Mouse (Mus musculus): ENCODE results near the gene Cntrob. TPM values are rescaled to one million over a fixed set of nuclear protein-coding genes. Genes with fewer than 3 reads are reported as not detected.

Cntrob gene
- 18.6 and 19.5 TPM in 2 replicates for polyA plus RNA-seq (2015; fragmentation: Nextera tagmentation; extraction: Ambion mirVana)

DNA sequence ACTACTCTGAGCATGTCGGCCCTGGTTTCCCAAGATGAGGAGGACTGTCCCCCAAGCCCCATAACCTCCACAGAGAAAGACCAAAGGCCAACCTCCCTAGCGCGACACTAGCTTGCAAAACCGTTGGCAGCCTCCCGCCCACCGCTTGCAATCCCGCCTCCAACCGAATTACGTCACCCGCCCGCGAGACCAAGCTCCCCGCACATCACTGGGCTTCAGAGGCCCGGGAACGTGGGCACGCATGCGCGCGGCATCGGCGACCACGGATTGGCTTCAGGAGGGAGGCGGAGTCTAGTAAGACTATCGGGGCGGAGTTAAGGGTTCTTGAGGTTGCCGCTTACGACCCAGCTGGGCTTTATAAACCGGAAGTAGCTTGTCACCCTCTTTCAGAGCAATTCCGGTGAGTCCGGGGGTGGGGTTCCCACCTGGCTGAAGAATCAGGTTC, at the start of gene Cntrob, which contains the start of gene Trappc1:
Gene Cntrob (minus strand): TSS at position 109 of the 445 bp plus-strand sequence.
Gene Trappc1 (plus strand): TSS at position 314 of the 445 bp plus-strand sequence.
- H3K4me2 ChIP-seq: peak within 1 kb of the TSS; percentile 71
- ATAC-seq (ENCODE audit: insufficient read depth, low FRiP score, low read depth): peak; percentile 93
- H3K4me1 ChIP-seq: peaks cover 35% of the 10 kb centered on the region
- under 1% methylated on average over 30 of the region's 30 CpGs for WGBS
- H3K27me3 ChIP-seq (replicated peaks): 0 out of 2 replicates have a peak, but pooled peaks cover 3% of the 10 kb centered on the region
- peak within 1 kb of the TSS; percentile 63 for H3K4me3 ChIP-seq (replicated peaks)
- H3K9me3 ChIP-seq: no peaks in the 10 kb centered on the region
- H3K36me3 ChIP-seq: peaks cover 16% of the 10 kb centered on the region; the same call in 1 of the 2 replicates
- H3K9ac ChIP-seq: peak within 1 kb of the TSS; percentile 71; the same call in 1 of the 2 replicates
- peak within 1 kb of the TSS; percentile 81 for H3K27ac ChIP-seq

DNA sequence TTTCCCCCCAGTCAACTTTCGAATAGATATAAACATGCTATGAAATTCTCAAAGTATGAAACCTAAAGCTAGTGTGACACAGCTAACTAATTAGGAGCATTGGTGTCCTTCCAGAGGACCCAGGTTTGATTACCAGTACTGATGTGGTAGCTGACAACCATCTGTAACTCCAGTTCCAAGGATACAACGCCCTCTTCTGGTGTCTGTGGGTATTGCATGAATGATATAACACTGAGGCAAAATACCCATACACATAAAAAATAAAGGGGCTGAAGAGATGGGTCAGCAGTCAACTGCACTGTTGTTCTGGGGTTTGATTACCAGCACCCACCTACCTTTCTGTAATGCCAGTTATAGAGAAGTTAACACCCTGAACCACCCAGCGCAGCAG, 49.2 kb upstream of the Cntrob start:
- WGBS: 51% methylated on average over 3 of the region's 3 CpGs
- peak overlapping the region; percentile 86; the same call in 1 of the 2 replicates for H3K27ac ChIP-seq
- H3K4me2 ChIP-seq: no peak overlapping the region

DNA sequence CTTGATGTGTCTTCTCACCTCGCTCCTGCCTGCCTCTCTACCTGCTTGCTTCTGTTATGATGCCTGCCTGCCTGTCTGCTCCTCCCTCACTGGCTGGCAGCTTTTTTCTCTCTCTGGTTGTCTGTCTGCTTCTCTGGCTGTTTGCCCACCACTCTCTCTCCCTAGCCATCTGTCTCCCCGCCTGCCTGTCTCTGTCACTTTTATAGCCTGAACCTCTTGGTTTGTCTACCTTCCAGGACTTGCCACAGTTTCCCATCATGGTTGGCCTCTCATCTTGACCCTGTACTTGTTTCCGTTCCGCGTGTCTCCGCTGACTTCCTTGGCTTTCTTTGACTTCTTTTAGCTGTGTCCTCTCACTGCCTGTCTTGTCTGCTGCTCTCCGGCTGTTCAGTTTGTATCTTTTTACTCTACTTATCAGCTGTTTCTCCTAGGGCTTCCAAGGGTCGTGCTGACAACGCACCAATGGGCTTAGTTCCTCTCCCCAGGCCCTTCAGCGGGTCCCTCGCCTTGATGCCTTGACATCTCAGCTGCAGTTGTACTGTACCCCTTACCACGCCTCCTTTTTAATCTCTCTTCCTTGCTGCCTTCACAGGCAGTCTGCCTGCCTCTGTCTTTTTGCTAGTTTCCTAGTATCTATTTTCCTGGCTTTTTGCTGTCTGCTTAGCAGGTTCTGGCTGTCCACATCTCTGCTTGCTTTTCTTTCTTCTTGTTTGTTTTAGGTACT, 48.6 kb upstream of the Cntrob start:
- 34% methylated on average over 12 of the region's 12 CpGs for WGBS
- Histone ChIP-seq H3K27me3 (replicated peaks) (no peaks in the 10 kb centered on the region), H3K4me3 (replicated peaks) (0 out of 2 replicates have a peak overlapping the region, but pooled peaks have one; percentile 6), H3K4me2 (peak overlapping the region; percentile 21), H3K27ac (peak overlapping the region; percentile 86), H3K9ac (no peak overlapping the region), H3K4me1 (peaks cover 29% of the 10 kb centered on the region), H3K9me3 (no peaks in the 10 kb centered on the region), H3K36me3 (peaks cover 10% of the 10 kb centered on the region; the same call in 1 of the 2 replicates)
- ATAC-seq (ENCODE audit: insufficient read depth, low FRiP score, low read depth): no peak

More for the DNA sequence above, 49.2 kb upstream of the Cntrob start:
- H3K4me3 ChIP-seq (replicated peaks): no peak overlapping the region
- H3K27me3 ChIP-seq (replicated peaks): no peaks in the 10 kb centered on the region
- ATAC-seq (ENCODE audit: insufficient read depth, low FRiP score, low read depth): no peak
- H3K36me3 ChIP-seq: peaks cover 10% of the 10 kb centered on the region; the same call in 1 of the 2 replicates
- H3K4me1 ChIP-seq: peaks cover 24% of the 10 kb centered on the region
- H3K9me3 ChIP-seq: no peaks in the 10 kb centered on the region
- no peak overlapping the region for H3K9ac ChIP-seq

DNA sequence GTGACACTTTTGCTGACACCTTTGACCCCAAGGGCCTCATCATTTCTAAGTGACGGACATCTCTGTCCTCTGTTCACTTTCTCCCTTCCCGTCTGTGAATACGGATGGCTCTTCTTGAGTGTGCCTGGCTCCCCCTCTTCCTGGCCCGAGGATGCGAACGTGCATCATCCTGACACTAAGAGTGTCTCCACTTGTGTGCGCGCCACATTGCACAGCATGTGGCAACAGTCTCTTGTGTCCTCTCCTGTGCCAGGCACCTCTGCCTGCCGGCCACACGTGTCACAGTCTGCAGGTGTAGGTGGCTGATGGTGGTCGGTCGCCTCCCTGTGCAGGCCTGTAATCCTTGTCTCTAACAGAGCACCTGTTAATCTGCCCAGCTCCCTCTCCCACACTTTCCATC, 48.0 kb upstream of the Cntrob start:
- Histone ChIP-seq H3K36me3 (peaks cover 10% of the 10 kb centered on the region; the same call in 1 of the 2 replicates), H3K4me3 (replicated peaks) (0 out of 2 replicates have a peak overlapping the region, but pooled peaks have one; percentile 6), H3K4me2 (peak overlapping the region; percentile 20; the same call in 1 of the 2 replicates), H3K9ac (no peak overlapping the region), H3K4me1 (peaks cover 30% of the 10 kb centered on the region), H3K27ac (peak overlapping the region; percentile 86), H3K9me3 (no peaks in the 10 kb centered on the region), H3K27me3 (replicated peaks) (no peaks in the 10 kb centered on the region)
- WGBS: 49% methylated on average over 12 of the region's 12 CpGs
- ATAC-seq (ENCODE audit: insufficient read depth, low FRiP score, low read depth): no peak

DNA sequence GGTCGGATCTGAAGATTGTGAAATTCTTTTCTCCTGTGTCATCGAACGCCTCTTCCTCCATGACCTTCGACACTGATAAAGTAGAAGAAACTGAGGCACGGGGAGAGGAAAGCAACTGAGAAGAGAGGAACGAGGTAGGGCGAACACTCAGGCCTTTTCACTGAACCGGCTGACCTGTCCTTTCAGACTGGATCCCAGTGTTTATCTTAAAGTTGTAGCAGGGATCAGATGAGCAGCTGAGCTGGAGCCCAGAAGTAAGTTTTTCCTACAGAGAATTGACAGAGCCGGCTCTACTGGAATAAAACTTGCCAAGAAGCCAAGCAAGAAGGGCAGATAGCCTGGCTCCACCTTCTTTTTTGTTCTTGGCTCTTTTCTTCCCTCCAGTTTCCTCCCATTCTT, 47.2 kb upstream of the Cntrob start:
- no peaks in the 10 kb centered on the region for H3K27me3 ChIP-seq (replicated peaks)
- H3K27ac ChIP-seq: peak overlapping the region; percentile 86
- no peak overlapping the region for H3K4me3 ChIP-seq (replicated peaks)
- H3K36me3 ChIP-seq: peaks cover 10% of the 10 kb centered on the region; the same call in 1 of the 2 replicates
- no peaks in the 10 kb centered on the region for H3K9me3 ChIP-seq
- no peak for ATAC-seq (ENCODE audit: insufficient read depth, low FRiP score, low read depth)
- WGBS: 15% methylated on average over 9 of the region's 9 CpGs
- no peak overlapping the region for H3K9ac ChIP-seq
- peak overlapping the region; percentile 20 for H3K4me2 ChIP-seq
- H3K4me1 ChIP-seq: peaks cover 32% of the 10 kb centered on the region

DNA sequence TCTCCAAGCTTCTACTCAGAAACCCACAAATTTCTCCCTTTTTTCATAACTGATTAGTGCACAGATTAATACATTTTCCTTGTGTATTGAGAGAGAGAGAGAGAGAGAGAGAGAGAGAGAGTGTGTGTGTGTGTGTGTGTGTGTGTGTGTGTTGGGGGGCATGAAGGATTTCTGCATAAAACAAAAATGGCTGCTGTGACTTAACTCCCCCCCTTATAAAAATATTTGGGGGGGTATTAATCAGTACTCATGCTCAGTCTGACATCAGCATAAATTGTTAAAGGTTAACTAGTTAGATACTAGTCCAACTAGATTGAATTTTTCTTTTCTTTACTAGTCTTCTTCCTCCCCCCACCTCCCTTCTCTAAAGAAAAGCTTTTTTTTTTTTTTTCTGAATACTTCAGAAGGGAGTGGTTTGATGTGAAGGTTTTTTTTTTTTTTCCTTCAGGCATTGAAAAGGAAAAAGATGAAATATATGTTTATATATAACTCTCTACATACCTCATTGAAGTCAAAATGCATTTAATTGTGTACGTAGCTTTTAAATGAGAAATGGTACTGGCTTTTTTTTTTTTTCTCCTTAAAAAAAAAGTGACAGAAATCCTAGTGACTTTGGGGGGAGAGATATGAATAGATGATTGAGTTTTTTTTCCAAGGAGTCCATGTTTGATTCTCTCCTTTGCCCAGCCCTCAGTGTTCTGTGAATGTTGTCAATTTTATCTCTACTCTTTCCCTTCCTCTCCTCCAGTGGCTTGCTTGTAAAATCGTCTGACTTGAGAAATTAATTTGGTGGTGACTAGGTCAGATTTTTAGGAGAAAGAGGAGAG, 46.6 kb upstream of the Cntrob start:
- no peaks in the 10 kb centered on the region for H3K9me3 ChIP-seq
- ATAC-seq (ENCODE audit: insufficient read depth, low FRiP score, low read depth): no peak
- H3K27me3 ChIP-seq (replicated peaks): no peaks in the 10 kb centered on the region
- H3K4me1 ChIP-seq: peaks cover 38% of the 10 kb centered on the region
- H3K4me2 ChIP-seq: peak overlapping the region; percentile 91
- H3K9ac ChIP-seq: no peak overlapping the region
- H3K4me3 ChIP-seq (replicated peaks): peak overlapping the region; percentile 85
- WGBS: 15% methylated on average over 2 of the region's 2 CpGs
- peaks cover 10% of the 10 kb centered on the region; the same call in 1 of the 2 replicates for H3K36me3 ChIP-seq
- H3K27ac ChIP-seq: peak overlapping the region; percentile 99

DNA sequence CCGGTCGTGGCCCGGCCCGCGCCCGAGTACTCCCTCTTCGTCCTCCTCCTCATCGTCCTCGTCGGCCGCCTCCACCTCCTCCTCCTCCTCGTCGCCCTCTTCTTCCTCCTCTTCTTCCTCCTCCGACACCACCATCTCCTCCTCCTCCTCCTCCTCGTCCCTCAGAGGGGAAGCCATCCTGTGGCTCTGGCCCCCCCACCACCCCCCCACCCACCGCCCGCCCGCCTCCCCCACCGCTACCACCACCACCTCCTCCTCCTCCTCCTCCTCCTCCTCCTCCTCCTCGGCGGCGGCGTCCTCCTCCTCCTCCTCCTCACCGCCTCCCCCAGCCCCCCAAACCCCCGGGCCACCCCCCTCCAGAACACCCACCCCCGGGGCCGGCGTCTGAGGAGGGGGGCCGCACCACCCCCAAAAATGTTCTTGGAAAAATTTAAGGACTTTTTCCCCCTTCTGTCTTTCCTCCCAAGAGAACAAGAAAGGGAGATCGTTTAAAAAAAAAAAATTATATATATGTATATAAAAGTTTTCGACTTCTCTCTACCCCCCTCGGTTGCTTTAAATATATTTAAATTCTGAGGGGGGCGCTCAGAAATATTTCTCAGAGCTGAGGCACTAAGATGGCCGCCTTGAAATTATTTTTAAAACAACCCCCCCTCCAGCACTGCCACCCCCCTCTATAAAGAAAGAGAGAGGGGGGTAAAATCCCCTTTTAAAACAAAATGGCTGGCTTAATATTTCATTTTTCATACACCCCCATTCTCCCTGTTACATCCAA, 45.8 kb upstream of the Cntrob start, which contains the start of gene Chd3:
Gene Chd3 (minus strand): TSS at position 192 of the 775 bp plus-strand sequence.
- Histone ChIP-seq H3K4me3 (replicated peaks) (peak within 1 kb of the TSS; percentile 85), H3K27me3 (replicated peaks) (no peaks in the 10 kb centered on the region), H3K4me2 (peak within 1 kb of the TSS; percentile 91), H3K36me3 (peaks cover 10% of the 10 kb centered on the region; the same call in 1 of the 2 replicates), H3K4me1 (peaks cover 46% of the 10 kb centered on the region), H3K9me3 (no peaks in the 10 kb centered on the region), H3K27ac (peak within 1 kb of the TSS; percentile 99), H3K9ac (peak within 1 kb of the TSS; percentile 99)
- no peak for ATAC-seq (ENCODE audit: insufficient read depth, low FRiP score, low read depth)
- WGBS: 1% methylated on average over 19 of the region's 34 CpGs

DNA sequence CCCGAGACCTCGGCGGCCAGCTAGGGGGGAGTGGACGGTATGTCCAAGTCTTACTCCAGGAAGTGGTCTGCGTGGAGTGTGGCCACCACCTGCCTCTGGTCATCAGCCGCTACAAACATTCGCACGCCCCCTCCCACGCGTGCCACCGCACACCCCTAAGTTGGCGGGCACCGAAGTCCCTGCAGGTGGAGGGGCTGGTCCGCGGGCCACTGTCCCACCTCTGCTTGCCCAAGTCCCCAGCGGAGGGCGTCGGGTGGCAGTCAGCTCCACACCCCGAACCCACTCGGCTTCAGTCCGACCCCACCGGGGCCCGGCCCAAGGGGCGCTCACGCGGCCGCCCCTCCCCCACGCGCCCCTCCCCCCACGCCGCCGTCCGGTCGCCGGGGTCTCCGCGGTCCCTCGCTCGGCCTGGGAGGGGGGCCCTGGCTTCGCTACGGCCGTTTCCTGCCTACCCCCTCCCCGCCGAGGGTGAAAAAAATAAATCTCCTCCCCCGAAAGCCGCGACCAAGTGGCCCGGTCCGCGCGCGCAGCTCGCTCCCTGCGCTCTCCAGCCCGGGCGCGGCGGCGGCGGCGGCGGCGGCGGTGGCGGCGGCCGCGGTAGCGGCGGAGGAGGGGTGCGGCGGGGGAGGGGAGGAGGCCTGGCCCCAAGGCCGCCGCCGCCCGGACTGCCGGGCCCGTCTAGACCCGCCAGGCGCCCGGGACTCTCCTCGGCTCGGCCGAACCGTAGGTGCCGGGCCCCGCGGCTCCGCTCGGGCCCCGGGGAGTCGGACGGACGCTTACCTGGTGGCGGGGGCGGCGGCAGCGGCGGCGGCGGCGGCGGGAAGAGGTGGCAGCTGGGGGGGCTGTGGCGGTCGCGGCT, 45.0 kb upstream of the Cntrob start:
- Histone ChIP-seq H3K36me3 (peaks cover 5% of the 10 kb centered on the region; the same call in 1 of the 2 replicates), H3K27me3 (replicated peaks) (no peaks in the 10 kb centered on the region), H3K4me2 (peak overlapping the region; percentile 91), H3K9ac (peak overlapping the region; percentile 99), H3K9me3 (no peaks in the 10 kb centered on the region), H3K4me1 (peaks cover 50% of the 10 kb centered on the region), H3K4me3 (replicated peaks) (peak overlapping the region; percentile 85), H3K27ac (peak overlapping the region; percentile 99)
- 0 out of 2 replicates have a peak, but pooled peaks have one; percentile 0 for ATAC-seq (ENCODE audit: insufficient read depth, low FRiP score, low read depth)
- WGBS: under 1% methylated on average over 70 of the region's 106 CpGs

DNA sequence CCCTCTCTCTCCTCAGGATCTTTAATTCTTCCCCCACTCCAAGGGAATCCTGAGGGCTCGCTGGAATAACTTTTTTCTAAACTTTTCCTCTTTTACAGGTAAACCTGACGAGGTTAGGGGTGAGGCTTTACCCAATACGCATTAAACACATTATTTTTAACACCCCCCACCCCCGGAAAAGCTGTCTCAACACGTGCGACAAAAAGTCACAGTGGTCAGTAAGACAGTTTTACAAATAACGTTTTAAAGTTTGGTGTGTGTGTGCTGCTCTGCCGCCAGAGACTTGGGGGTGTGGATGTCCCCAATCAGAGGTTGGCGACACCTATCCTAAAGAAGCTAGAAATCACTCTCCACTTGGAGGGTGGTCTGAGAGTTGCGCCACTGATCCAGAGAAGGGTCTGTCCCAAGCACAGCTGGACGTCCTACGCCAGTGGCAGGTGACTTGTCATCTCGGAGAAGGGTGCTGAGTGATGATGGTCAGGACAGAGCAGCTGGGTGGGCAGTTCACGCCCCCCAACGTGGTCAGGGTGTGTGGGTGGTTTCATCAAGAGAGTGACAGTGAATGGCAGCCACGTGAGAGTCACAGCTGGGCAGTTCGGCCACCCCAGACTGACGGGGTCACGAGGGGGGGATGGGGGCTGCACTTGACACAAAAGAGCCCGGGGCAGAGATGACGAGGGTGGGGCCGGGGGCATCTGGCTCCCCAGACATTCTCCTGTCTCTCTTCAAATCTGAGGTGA, 44.2 kb upstream of the Cntrob start:
- Histone ChIP-seq H3K9me3 (no peaks in the 10 kb centered on the region), H3K4me3 (replicated peaks) (peak overlapping the region; percentile 85), H3K4me1 (peaks cover 47% of the 10 kb centered on the region), H3K36me3 (peaks cover 8% of the 10 kb centered on the region; the same call in 1 of the 2 replicates), H3K27ac (peak overlapping the region; percentile 99), H3K9ac (peak overlapping the region; percentile 99), H3K27me3 (replicated peaks) (no peaks in the 10 kb centered on the region), H3K4me2 (peak overlapping the region; percentile 91)
- ATAC-seq (ENCODE audit: insufficient read depth, low FRiP score, low read depth): no peak
- 1% methylated on average over 22 of the region's 22 CpGs for WGBS
